Mouse (Mus musculus) heart, adult 18-20 months (tissue): ENCODE measurements at regions not wholly inside any gene's neighbourhood (a gene's known extent, or its start where the extent isn't known, plus 50 kb on each side); places are given as distances from the start of the nearest gene placed in this dataset.

ENCODE experiments used
- DNase-seq, 2 experiments: peaks; one replicate each; pipeline ENCODE4 v3.0.0; 2021 to 2022; ENCODE audit warnings: mixed read lengths in 1 of 2

DNA sequence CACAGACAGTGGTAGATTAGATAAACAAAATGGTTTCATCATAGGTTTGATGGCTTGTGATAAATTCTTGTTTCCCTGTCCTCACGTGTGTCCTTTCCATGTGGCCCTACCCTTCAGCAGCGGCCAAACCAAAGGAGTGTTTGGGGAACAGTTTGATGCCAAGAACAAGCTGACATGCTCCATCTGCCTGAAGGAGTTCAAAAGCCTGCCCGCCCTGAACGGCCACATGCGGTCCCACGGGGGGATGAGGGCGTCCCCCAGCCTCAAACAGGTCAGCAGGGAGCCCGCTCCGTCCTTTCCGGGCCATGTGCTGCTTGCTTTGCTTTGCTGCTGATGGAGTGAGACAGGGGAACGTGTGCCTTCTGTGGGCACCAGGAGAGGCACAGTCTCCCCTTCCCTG, 51.0 kb upstream of the Mrps10 start:
- DNase-seq, result no peak

DNA sequence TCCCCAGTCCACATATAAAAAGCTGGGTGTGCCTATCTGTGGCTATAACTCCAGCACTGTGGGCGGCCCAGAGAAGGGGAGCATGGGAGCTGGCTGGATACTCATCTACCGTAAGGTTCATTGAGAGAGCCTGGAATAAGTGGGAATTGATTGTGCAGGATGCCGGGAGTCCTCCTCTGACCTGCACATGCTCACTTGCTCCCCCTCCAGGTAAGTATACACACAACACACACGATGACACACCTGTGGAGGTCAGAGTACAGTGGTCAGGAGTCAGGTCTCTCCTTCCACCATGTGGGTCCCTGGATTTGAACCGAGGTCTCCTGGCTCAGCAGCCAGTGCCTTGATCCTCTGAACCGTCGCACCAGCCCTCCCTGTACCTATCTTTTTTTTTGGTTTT, 55.5 kb upstream of the Mrps10 start:
- no peak for DNase-seq

DNA sequence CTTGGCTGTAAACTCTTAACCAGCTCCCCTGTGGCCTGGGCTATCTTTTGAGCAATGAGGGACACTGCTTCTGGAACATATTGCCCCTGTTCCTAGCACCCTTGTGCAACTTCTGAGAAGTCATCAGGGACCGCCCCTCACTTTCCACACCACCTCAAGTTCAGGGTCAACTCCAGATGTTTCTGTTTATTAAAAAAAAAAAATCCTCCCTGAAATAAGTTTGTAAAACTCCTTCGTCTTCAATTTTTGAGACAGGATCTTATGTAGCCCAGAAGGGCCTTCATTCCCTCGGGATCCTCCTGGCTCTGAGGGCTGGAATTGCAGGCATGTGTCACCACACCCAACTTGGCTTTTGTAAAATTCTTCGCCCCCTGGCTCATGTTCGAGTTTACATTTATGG, 57.4 kb upstream of the Mrps10 start:
- DNase-seq, result peak in 1 of 2 experiments; percentile 42

DNA sequence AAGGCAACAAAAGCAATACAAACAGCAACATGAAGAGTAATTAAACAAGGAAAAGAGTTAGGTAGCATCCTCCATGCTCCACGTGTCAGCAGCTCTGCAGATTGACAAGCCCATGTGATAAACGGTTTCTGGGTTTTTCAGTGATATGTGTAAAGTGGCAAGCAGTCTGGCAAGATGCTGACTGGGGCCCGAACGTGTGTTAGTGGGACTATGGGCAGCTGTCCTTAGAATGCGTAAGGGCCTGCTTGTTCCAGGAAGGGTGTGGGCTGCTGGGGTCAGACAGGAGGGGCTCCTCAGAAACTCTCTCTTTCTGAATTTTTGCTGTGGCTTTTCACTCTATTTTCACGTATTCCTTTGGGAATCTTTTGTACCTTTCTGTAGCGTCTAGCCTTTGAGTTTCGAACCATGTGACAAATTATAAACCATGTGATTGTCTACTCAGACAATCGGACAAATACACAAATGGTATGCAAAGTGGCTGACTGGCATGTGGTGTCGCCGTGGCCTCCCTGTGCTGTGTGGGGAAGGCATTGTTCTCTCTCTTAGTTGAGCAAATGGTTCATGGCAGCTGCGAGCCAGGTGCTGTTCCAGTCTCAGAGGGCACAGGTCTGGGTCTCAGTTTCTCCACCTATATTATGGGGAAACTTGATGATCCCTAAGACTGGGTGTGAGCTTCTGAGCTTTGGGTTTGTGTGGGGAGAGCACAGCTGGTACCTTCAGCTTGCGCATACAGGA, 62.5 kb upstream of the Mrps10 start:
- no peak for DNase-seq

DNA sequence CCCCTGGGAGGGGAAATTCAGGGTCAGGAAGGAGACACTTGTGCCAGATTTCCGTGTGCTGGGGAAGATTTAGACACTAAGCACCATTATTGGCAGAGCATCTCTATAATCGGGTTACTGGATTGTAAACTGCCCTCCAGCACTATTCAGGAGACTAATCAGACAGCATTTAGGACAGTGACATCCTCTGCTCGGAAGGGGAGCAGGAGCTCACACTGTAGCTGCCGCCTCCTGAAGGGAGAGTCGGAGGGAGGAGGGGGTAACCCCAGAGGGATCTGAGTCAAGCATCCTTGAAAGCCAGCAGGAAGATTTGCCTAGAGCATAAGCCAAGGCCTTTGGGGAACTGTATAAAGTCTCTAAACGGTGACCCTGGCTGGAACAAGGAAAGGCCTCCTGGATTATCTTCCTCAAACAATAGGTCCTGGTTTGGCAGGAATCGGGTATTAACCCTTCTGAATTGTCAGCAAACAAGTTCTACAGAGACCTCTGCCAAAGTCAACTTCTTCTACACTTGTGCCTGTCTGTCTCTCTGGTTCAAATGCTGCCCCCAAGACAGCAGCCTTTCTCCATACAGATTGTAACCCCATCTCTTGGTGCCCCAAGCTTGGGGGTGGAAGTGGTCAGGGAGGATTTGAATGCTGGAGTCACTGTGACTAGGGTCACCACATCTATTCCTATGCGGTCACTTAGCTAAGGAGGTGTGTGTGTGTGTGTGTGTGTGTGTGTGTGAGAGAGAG, 64.1 kb upstream of the Mrps10 start:
- DNase-seq, result peak; percentile 34 to 38

DNA sequence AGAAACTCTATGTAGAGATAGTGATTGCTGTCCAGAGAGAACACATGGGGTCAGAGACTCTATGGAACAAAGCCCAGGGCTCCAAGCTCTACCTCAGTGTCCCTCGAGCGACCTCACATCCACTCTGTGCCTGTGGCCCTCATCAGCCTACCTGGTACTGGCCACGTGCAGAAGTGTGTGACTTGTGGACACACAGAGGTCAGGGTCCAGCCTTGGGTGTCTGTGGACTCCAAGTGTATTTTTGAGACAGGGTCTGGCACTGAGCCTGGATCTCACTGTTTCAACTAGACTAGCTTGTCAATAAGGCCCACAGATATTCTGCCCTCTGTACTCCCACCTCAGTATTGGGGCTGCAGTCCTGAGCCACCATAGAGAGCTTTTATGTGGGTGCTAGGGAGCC, 65.1 kb upstream of the Mrps10 start:
- DNase-seq, result no peak

DNA sequence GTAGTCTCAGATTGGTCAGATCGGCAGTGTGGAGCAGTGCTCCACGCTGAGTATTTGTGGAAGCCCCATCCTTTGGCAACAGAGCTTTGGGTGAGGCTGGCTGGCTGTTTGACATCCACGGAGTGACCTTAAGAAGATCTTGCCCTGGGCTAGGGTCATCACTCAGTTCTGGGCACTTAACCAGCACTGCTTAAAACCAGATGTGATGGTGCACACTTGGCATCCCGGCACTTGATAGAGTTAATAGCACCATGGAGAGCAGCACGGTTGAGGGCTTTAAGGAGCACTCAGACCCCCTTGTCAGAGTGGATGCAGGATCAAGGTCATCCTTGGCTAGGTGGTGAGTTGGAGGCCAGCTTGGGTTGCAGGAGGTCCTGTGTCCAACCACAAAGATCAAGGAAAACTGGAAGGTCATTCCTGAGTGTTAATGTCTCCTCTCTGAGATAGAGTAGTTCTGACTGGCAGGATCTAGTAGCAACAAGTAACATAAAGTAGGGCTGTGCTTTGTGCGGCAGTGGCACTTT, 70.2 kb upstream of the Mrps10 start:
- no peak for DNase-seq

DNA sequence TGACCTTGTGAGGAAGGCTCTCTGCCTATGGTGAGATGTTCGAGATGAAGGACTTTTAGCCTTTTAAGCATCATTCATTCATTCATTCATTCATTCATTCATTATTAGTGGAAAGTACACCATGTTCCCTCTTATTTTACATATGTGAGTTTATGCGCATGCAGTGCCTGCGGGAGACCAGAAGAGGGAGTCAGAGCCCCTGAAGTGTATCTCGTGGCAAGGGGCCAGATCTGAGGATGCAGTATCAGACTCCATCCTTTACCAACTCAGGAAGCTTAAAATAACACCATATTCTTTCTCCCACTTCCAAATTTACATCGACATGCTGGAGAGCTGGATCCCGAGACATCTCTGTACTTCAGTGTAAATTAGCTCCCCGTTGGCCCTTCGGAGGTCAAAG, 70.7 kb upstream of the Mrps10 start:
- no peak for DNase-seq

DNA sequence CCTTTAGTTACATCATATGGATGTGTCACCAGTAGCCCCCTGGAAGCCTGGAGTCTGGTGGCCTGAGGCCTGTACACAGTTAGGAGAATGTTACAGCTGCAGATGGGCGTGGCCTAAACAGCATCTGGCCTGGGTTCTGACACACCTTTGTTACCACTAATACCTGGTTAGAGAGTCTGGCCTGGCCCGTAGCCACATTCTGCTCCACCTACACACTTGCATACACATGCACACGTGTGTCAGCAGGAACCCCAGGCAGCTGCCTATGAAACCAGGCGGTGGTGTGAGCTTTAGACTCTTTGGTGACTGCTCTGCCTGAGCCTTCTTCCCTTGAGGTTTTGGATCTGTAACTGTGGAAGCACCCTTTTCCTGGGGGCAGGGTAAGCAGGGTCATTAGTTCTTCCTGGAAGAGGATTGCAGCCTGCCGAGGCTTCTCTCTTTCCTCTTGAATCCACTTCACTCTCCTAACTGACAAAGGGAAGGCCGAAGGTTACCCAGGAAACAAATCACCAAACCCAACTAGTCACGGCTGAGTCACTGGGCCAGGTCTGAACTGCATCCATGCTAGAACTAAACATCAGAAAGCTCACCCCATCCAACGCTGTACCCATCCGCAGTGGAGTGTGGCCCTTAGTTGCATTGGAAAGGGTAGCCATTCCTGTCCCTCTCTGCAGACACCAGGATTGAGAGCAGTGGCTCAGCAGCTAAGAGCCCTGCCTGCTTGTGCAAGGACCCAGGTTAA, 71.8 kb upstream of the Mrps10 start:
- no peak for DNase-seq

DNA sequence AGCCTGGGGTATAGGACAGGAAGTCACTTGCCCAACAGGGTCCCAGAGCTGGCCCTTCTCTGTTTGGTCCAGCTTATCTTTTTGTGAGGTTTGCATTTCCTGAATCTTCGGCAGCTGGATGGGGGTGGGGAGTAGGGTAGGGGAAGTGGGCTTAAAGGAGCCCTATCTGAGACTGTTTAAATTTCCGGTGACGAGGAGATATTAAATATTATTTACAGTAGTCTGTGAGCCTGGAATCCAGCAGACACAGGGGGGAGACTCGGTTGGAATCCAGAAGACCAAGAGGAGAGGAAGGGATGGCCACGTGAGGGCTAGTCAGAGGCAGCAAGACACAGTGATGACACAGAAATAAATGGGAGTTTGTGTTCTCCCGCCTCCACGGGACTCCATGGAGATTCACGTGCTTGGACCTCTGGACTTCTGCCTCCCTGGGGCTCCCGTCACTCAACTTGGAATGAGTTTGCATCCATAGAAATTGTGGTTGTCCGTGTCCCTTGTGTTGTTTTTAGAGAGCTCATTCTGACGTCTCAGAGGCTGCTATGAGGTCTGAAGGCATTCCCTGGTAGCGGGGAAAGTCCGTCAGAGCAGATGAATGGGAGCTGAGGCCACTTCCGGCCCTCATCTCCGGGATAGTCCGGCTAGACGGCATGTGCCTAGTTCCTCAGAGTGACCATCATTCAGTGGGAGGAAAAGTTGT, 73.2 kb upstream of the Mrps10 start:
- peak; percentile 51 to 55 for DNase-seq

DNA sequence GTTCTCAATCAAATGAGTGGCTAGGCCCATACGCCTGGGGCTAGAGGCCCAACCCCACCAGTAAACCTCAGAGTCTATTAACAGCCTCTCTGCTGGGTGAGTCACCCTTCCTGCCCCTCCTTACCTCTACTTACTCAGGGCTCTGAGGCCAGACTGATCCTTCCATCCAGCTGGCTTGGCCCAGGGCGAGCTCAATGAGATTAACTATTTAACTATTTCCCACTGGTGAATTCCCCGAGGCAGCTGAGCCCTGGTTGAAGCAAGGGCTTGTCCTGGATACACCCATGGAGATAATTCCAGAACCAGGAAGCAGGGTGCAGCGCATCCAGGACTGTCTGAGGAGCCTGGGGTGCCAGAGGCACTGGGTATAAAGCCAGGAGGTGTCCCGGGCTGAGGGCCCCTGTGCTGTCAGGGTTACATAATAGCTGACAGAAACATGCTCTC, 74.6 kb upstream of the Mrps10 start:
- DNase-seq, result peak; percentile 68 to 85

DNA sequence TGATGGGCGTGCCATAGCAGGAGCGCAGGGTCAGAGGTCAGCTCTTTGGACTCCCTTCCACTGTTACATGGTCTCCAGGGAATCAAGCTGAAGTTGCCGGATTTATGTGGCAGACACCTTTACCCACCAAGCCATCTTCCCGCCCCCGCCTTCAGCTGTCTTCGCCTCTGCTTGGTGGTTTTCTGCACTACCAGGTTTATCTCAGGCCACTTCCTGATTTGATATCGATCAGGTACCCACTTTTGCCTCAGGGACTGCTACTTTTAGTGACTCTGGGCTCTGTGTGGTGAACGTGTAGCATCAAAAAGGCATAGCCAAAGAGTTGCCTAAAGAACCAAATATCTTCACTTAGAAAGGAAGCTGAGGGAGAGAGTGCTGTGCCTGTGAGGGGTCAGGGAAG, 75.5 kb upstream of the Mrps10 start:
- DNase-seq, result no peak

DNA sequence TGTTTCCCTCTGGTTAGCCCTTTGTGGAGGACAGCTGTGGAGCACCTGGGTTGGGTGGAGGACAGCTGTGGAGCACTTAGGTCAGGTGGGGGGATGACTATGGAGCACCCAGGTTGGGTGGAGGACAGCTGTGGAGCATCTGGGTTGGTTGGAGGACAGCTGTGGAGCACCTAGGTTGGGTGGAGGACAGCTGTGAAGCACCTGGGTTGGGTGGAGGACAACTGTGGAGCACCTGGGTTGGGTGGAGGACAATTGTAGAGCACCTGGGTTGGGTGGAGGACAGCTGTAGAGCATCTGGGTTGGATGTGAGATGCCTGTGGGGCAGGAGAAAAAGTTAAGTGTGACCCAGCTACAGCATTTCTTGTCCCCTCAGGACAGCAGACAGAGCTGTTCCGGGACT, 77.1 kb upstream of the Mrps10 start:
- DNase-seq, result no peak

DNA sequence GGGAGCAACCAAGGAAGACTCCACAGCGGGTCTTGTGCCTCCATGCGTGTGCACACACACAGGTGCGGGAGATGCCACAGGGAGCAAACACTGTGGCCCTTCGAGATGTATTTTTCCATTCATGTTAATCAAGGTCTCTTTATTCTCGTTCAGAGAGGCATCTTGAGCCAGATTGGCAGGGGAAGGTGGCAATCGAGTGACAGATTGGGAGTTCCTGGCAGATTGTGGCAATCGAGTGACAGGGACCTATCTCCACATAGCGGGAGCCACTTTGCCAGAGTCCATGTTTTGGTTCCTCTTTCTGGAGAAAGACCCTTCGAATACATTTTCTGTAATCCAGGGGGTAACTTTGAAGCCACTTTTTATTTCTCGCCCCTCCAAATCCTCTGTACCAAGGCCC, 83.1 kb upstream of the Mrps10 start:
- DNase-seq, result no peak

DNA sequence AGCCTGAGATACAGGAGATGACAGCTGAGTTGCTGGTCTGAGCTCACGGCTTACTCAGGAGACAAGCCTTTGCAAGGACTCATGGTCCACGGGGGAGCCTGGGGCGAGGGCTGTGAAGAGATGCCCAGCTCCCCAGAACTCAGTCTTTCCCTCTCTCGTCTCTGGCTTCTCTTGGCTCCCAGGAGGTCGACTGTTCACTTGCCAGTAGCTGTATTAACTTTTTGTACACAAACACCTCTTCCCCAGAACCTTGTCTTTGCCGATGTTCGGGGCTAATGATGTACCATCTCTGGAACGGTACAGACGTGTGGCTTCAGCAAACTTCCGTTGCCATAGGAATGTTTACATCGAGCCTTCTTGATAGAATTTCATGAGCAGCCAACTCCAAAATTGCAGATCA, 84.5 kb upstream of the Mrps10 start:
- DNase-seq, result no peak

DNA sequence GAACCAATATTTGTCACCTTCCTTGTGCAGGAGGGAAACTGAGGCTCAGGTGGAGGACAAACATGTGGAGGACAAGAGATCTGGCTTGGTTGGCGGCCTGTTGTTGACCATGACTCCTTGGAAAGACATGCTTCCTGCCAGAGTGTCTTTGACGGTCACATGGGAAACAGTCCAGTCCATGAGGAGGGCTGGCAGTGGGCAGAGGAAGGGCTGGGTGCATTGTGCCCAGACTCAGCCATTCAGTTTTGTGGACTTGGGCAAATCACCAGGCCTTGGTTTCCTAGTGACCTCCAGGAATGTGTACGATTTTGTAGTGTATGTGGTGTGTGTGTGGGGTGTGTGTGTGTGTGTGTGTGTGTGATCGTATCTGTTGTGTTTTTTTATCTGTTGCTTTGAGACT, 85.5 kb upstream of the Mrps10 start:
- DNase-seq, result no peak

DNA sequence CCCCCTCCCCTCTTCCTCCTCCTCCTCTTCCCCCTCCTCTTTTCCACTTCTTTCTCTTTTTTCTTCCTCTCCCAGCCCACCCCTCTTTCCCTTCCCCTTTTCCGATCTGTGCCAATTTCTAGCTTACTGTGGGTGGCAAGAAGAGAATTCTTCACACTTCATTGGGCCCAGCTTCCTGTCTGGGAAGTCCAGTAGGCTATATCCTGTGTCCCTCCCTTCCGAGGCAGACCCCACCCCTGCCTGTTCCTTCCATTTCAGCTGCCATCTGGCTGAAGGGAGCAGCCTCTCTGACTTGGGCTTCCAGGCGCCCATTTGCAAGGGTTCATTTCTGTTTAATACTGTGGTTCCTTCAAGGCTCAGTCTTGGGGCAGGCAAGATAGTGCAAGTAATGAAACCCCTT, 86.2 kb upstream of the Mrps10 start:
- DNase-seq, result no peak

DNA sequence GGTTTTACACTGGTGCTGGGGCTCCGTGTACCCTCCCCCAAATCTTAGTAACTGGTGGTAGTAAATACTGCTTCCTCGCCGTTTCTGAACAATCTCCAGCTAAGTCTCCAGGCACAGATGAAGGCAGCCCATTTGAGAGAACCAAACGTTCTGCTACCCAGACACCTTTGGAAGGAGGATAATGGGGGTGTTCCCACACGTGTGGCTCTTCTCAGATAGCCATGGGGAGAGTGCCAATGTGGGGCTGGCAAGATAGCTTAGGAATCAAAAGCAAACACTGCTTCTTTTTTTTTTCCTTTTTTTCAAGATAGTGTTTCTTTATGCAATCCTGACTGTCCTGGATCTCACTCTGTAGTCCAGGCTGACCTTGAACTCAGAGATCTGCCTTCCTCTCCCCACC, 90.8 kb upstream of the Mrps10 start:
- DNase-seq, result no peak

DNA sequence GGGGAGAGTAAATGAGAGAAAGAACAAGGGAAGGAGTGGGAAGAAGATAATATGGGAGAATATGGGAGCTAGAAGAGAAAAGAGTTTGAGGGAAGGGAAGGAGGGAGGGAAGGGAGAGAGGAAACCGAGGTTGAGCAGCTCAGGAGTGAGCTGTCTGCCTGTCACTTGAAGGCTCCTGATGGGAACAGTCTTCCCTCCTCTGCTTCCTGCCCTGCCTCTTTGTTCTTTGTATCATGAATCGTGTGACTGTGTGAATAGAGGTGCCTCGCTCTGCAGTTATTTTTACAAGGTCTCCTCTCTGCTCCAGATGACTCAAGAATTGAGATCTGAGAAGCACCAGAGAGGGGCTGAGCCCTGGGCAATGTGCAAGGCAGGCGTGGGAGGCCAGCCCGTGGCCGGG, 92.0 kb upstream of the Mrps10 start:
- no peak for DNase-seq

DNA sequence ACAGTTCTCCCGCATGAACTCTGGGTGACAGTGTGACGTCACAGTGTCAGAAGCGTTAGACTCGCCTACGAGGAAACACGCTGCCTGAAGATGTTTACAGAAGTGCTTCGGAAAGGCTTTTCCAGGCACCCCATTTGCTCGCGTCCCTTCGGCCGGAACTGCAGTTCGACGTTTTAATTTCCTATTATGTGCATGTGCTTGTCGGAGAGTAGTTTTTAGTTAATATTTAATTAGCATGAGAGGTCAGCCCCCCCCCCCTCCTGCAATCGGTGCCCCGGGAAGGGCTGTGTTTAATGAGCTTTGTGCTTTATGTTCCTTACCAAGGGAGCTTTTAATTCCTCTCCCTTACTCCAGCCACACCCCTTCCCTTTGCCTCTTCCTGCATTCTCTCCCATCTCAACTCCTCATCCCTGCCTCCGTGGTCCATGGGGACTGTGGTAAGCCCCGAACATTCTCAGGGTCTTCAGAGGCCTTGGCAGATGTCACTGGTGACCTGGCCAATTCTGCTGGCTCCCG, 92.8 kb upstream of the Mrps10 start:
- DNase-seq, result peak in 1 of 2 experiments; percentile 27

DNA sequence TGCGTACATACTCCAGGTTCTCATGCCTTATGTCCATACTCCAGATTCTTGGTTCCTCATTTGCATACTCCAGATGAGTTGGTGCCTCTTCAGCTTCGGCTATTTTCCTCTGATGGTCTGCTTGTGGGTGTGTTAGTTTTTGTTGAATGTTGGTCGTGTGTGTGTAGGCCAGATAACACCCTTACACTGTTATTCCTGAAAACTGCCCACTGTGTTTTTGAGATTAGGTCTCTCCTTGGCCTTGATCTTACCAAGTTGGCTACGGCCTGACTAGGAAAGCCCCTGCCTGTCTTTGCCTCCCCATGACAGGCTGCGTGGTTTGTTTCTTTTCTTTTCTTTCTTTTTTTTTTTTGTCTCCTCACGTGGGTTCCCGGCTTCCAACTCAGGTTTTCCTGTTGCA, 95.4 kb upstream of the Mrps10 start:
- DNase-seq, result no peak

DNA sequence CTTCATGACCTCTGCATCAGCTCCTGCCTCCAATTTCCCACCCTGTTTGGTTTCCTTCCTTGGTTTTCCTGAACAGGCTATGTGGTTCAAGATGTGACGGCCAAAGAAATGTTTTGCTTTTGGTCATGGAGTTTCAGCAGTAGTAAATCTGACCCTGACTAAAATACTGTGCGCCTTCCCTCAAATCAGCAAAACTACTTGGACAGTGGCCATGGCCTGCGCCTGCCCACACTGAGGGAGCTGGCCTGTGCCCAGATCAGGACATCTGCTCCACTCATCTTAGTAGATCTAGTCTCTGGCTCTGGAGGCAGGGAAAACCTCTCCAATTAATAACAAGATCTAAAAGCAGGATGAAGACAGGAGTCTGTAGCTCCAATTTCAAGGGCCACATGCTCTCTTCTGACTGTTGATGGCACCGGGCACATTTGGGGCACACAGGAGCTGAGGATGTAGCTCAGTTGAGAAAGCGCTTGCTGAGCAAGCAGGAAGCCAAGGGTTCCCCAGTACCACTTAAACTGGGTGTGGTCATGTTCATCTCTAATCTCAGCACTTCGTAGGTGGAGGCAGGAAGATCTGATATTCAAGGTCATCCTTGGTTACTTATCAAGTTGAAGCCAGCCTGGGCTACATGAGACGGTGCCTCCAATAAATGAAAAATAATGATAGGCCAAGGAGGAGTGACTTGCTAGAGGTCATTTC, 96.6 kb upstream of the Mrps10 start:
- peak; percentile 65 to 75 for DNase-seq
